Mouse (Mus musculus) bone marrow macrophage, adult 2 months (primary cell): ENCODE data around the gene P4ha1.

Source experiments
- CTCF ChIP-seq: IDR thresholded peaks from 2 replicates; pipeline ENCODE4 v1.5.1; 2012; ENCODE audit warnings: low read depth, mild to moderate bottlenecking, low read length, moderate library complexity
- POLR2A ChIP-seq: IDR thresholded peaks from 2 replicates; pipeline ENCODE4 v1.6.1; 2012; ENCODE audit warnings: mild to moderate bottlenecking, low read depth, low read length, borderline replicate concordance

DNA sequence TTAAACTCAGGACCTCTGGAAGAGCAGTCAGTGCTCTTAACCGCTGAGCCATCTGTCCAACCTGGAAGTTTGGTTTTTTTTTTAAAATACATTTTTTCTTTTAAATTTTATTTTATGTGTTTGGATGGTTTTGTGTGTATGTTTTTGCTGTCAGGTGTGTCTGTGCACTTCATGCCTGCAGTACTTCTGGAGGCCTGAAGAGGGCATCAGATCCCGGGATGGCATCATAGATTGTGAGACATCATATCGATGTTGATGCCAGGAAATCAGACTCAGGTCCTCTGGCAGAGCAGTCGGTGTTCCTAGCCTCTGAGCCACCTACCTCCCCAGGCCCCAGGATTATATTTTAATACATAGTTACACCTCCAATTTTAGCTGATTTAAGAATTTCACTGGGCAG lies 90.6 kb downstream of the P4ha1 start:
- TF ChIP-seq POLR2A (no peak), CTCF (no peak)
